Mouse (Mus musculus) embryonic fibroblast, embryonic 13.5 days (primary cell): ENCODE measurements at regions not wholly inside any gene's neighbourhood (a gene's known extent, or its start where the extent isn't known, plus 50 kb on each side); places are given as distances from the start of the nearest gene placed in this dataset.

Experiments used
- H3K27ac ChIP-seq: 2 replicates; pipeline ENCODE4 v1.5.1; 2012; ENCODE audit warnings: low read length, control low read depth, inconsistent platforms; ENCODE audit not compliant: insufficient read depth
- H3K4me1 ChIP-seq: 2 replicates; pipeline ENCODE4 v1.6.1; 2011; ENCODE audit warnings: low read length; ENCODE audit not compliant: control insufficient read depth, insufficient read depth
- H3K4me3 ChIP-seq: 2 replicates; pipeline ENCODE4 v1.5.1; 2011; ENCODE audit warnings: mild to moderate bottlenecking, control low read depth, low read length; ENCODE audit not compliant: insufficient read depth
- CTCF ChIP-seq: IDR thresholded peaks from 2 replicates; pipeline ENCODE4 v1.5.1; 2011; ENCODE audit warnings: mild to moderate bottlenecking, control low read depth, low read length, moderate library complexity, borderline replicate concordance; ENCODE audit not compliant: insufficient read depth
- POLR2A ChIP-seq: IDR thresholded peaks from 2 replicates; pipeline ENCODE4 v1.6.1; 2011; ENCODE audit warnings: low read depth, mild to moderate bottlenecking, control low read depth, low read length, moderate library complexity

- TF ChIP-seq CTCF (no peak), POLR2A (no peak)
- H3K4me1 ChIP-seq: no peaks in the 10 kb centered on the region
- H3K4me3 ChIP-seq: no peak overlapping the region
- H3K27ac ChIP-seq: no peak overlapping the region
Observed at GRCm38 (mm10) chr13:43852888-43853287, 68.3 kb downstream of the Cd83 start.

- TF ChIP-seq POLR2A: no peak
- TF ChIP-seq CTCF: no peak
- no peaks in the 10 kb centered on the region for H3K4me1 ChIP-seq
- no peak overlapping the region for H3K4me3 ChIP-seq
- no peak overlapping the region for H3K27ac ChIP-seq
Observed at GRCm38 (mm10) chr13:43854973-43855372, 70.4 kb downstream of the Cd83 start.

- no peaks in the 10 kb centered on the region; the same call in 1 of the 2 replicates for H3K4me1 ChIP-seq
- no peak overlapping the region for H3K4me3 ChIP-seq
- TF ChIP-seq CTCF: no peak
- no peak for TF ChIP-seq POLR2A
- no peak overlapping the region for H3K27ac ChIP-seq
Observed at GRCm38 (mm10) chr13:43860932-43861331, 76.4 kb downstream of the Cd83 start.

GRCm38 (mm10) chr13:43861424-43861823 lies 76.8 kb downstream of the Cd83 start:
- no peaks in the 10 kb centered on the region; the same call in 1 of the 2 replicates for H3K4me1 ChIP-seq
- TF ChIP-seq POLR2A: no peak
- TF ChIP-seq CTCF: no peak
- no peak overlapping the region for H3K4me3 ChIP-seq
- no peak overlapping the region for H3K27ac ChIP-seq

GRCm38 (mm10) chr13:43862056-43862455 lies 77.5 kb downstream of the Cd83 start:
- Histone ChIP-seq H3K4me1 (no peaks in the 10 kb centered on the region; the same call in 1 of the 2 replicates), H3K4me3 (no peak overlapping the region), H3K27ac (no peak overlapping the region)
- no peak for TF ChIP-seq CTCF

- Histone ChIP-seq H3K4me3 (no peak overlapping the region), H3K4me1 (no peaks in the 10 kb centered on the region; the same call in 1 of the 2 replicates), H3K27ac (no peak overlapping the region)
- no peak for TF ChIP-seq CTCF
- TF ChIP-seq POLR2A: no peak
Observed at GRCm38 (mm10) chr13:43862586-43862985, 78.0 kb downstream of the Cd83 start.

GRCm38 (mm10) chr13:43863581-43864100 lies 79.1 kb downstream of the Cd83 start:
- H3K27ac ChIP-seq: no peak overlapping the region

GRCm38 (mm10) chr13:43864153-43864861 lies 79.7 kb downstream of the Cd83 start:
- H3K4me1 ChIP-seq: no peaks in the 10 kb centered on the region; the same call in 1 of the 2 replicates
- H3K4me3 ChIP-seq: 0 out of 2 replicates have a peak overlapping the region, but pooled peaks have one; percentile 7
- no peak overlapping the region for H3K27ac ChIP-seq
- TF ChIP-seq POLR2A: peak; percentile 90
- TF ChIP-seq CTCF: peak; percentile 96

More at GRCm38 (mm10) chr13:43863581-43864100, 79.1 kb downstream of the Cd83 start:
- TF ChIP-seq CTCF (no peak), POLR2A (no peak)
- Histone ChIP-seq H3K4me1 (no peaks in the 10 kb centered on the region; the same call in 1 of the 2 replicates), H3K4me3 (no peak overlapping the region)

GRCm38 (mm10) chr13:43865036-43865435 lies 80.5 kb downstream of the Cd83 start:
- Histone ChIP-seq H3K27ac (no peak overlapping the region), H3K4me1 (no peaks in the 10 kb centered on the region; the same call in 1 of the 2 replicates), H3K4me3 (no peak overlapping the region)
- TF ChIP-seq CTCF: no peak
- no peak for TF ChIP-seq POLR2A

- no peak overlapping the region for H3K27ac ChIP-seq
- TF ChIP-seq POLR2A: no peak
- no peak overlapping the region for H3K4me3 ChIP-seq
- H3K4me1 ChIP-seq: no peaks in the 10 kb centered on the region
Observed at GRCm38 (mm10) chr13:43875895-43876294, 91.3 kb downstream of the Cd83 start.
